Mouse (Mus musculus) cerebellum, adult 11-12 months (tissue): ENCODE measurements around the gene Rapgef4.
"Not testable (repeated sequence)": the region's sequence is repeated elsewhere in the genome, so short reads cannot be mapped to it uniquely, and the experiment has no call there.

Experiments used
- DNase-seq: peaks from one replicate; pipeline ENCODE4 v3.0.0; 2022

Gene Rapgef4

DNA sequence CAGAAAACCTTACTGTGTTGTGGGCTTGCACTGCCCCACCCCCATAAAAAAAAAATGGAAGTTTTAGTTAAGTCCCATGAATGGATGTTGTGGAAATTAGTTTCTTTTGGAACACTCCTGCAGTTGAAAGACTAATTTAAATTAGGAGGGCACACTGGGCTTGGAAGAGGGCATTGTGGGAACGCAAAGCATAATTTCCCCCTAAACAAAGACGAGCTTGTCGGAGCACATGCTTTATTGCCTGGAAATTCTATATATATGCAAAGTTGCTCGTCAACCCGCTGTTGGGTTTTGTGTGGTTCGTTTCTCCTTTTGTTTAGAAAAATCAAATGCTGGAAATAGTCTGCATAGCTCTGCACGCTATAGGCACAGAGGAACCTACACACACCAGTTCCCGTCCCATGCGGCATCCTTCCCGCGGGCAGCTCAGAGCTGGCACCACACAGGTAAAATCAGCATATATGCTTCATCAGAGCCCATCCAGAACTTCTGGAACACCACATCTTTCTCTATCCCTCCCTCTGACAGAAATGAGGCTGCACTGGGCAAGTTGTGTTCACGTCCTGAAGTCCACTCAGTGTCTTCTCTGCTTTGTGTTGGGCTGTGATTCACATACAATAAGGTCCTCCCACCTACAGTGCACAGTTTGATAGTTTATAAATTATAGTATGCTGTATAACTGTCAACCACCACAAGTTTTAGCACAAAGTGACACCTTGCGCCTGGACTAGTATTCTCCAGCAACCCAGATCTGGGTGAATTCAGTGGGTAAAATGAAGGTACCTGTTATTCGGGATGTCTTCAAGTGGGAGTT lies 141.6 kb downstream of the Rapgef4 start:
- DNase-seq = no peak

DNA sequence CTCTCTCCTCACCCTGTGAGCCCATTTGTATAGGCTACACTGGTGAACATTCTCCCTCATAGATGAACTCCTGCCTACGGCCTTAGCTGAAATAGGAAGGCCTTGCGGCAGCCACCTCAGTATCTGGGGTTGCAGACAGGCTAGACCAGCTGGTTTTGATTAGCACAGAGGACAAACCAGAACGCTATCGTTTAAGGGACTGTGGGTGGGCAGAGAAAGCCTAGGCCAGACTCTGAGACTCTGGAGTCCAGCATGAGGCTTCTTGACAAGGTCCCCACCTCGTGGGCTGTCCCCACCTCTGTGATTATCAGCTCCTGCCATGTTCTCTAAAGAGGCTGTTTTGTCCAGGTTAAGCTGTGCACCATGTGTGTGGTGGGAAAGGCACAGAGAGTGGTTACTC lies 142.8 kb downstream of the Rapgef4 start:
- DNase-seq = no peak

DNA sequence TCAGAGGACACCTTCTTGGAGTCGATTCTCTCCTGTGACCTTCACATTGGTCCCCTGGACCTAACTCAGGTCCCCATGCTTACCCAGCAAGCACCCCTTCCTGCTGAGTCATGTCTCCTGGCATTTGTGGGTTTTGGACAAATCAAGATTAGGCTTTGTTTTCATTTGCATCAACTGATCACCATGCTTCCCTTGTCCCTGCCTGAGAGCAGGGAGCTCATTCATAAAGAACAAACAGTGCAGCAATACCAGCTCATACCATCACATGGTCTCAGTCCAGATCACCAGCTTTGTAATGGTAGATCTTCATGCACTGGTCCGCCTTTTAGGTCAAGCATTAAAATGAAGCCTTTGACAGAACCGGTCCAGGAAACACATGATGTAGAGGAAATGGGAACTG lies 144.7 kb downstream of the Rapgef4 start:
- DNase-seq = no peak

DNA sequence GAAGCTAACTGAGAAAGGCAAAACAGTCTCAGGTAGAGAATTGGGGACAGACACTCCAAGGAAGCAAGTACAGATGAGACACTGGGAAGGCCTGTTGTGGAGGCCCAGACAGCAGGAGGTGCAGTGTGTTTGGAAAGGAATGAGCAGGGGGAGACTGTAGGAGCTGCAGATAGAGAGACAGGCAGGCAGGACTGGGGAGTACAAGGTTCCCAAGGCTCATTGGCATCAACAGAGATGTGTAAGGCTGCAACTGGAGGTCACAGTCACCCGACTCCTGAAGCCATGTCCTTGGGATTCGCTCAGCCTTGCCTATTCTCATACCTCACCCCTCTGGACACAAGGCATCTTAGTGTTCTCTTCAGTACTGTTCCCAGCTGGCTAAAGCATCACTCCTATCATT lies 145.4 kb downstream of the Rapgef4 start:
- DNase-seq = no peak

DNA sequence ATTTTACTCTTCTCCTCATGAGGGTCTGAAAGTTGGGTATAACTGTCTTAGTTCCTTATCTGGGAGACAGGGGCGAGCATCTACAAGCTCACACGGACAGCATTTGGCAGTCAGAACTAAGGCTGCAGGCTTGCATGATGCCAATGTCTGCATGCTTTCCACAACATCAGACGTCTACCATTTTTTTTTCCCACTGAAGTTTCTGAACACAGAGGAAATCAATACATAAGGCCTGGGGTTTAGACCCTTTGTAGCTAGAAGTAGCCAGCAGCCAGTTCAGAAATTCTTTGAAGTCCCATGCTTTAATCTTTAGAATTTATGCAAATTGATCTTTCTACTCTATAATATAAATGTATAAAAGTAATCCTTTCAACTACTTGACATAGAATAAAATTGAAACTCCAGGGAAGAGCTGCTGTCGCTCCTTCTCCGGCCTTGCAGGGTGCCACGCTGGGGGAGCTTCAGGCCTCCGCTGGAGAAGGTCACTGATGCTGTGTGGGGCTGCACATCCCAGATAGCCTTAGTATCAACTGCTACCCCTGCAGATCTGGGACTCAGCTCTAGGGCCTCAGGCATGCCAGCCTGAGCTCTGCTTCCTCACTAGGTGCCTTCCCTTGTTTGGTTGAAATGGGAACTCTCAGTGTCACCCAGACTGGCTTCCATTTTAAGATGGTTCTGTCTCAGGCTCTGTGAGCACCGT lies 148.7 kb downstream of the Rapgef4 start:
- DNase-seq = no peak

GRCm38 (mm10) chr2:72132222-72132621 lies 151.2 kb downstream of the Rapgef4 start:
- no peak for DNase-seq

- no peak for DNase-seq
Measured at GRCm38 (mm10) chr2:72136045-72136444, 155.0 kb downstream of the Rapgef4 start.

GRCm38 (mm10) chr2:72136486-72137264 lies 155.6 kb downstream of the Rapgef4 start:
- DNase-seq = no peak

DNA sequence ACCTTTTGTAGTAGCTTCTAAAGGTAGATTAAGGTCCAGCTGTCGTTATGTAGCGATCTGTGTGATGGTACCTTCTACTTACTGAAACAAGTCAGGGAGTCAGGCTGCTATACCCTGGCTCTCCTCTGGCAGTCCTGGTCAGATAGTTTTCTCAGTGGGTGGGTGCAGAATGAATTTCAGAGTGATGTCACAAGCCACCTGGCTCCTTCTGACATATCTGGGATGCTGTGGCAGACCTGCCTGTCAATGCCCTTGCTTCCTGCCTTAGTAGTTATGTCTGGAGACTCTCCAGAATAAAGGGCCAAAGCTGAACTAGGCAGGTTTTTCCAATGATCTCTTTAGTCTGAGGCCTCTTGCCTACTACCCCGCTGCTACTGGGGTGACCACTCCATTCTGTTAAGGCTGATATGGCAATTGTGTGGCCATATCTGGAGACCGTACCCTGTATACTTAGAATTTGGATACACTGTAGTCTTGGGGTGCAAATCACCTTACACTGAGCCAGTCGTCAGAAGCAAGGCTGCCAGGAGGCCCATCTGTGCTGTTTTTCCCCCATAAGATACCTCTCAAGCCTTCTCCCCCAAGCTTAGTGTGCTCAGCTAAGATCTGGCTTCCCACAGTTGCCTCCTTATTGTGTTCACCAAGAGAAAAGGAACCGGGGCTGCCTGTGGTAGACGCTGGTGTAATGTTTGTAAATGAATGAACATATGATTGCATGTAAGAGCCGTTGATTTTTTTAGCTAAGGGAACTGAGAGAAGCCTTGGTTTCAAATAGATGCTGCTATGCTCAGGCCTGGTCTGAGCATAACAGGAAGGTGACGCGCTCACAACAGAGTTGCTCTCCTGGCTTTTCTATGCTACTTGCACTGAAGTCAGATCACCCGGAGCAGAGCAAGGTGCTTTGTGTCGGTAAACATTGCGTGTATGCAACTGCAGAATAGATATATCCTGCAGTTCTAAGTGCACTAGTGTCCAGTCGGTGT lies 159.1 kb downstream of the Rapgef4 start:
- peak; percentile 47 for DNase-seq

- DNase-seq = no peak
Measured at GRCm38 (mm10) chr2:72141091-72141490, 160.1 kb downstream of the Rapgef4 start.

DNA sequence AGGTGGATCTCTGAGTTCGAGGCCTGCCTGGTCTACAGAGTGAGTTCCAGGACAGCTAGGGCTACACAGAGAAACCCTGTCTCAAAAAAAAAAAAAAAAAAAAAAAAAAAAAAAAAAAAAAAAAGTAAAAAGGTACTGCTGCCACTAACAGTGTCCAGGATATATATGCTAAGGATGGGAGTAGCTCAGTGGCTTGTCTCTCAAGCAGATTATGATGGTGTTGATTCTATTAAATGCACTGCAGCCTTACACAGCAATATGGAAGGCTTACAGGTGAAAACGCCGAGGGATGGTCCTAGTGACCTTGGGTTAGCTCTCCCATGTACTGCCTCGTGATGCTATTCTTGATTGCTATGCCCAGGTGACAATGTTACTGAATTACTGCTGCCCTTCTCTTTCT lies 160.7 kb downstream of the Rapgef4 start:
- DNase-seq = not testable (repeated sequence)

DNA sequence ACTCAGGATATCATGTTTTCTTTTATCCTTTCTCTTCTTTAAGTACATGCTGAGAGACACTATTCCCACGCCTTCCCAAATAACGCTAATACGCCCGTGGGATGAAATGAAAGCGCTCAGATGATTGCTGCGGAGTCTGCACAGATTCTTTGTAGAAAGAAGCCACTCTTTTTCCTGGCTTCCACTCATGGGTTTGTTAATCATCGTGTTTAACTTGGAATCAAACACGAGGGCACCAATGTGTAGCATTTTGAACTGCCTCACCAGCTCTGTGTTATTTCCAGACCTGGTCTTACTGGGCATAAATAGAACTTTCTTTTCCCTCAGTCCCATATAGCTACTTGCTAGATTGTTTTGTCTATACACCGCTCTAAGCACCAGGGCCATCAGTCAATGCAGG lies 162.4 kb downstream of the Rapgef4 start:
- no peak for DNase-seq

GRCm38 (mm10) chr2:72144576-72145200 lies 163.6 kb downstream of the Rapgef4 start:
- no peak for DNase-seq

DNA sequence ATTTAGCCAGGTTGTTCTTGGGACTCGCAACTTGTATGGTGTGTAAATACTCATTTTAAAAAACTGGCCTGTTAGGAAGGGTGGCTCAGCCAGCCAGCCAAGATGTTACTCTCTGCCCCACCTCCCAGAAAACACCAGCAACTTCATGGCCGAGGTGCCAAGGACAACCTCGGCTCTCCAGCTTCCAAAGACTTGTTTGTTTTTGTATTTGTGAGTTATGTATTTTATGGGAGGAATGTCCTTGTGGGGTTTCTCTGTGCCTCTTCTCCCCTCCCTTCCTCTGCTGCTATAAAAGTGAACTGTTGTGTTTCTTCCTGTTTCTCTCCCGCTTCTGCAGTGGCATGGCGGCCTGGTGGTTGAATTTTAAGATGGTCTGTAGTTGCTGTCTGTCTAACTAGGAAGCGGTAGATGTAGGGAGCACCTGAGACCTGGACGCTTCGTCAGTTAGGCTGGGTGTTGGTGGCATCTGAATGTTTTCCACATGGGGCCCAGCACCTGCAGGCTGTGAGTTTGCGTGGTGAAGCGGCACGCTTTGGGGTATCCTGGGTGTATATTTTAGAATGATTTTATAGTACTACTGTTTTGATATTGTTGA lies 164.3 kb downstream of the Rapgef4 start:
- DNase-seq = no peak

DNA sequence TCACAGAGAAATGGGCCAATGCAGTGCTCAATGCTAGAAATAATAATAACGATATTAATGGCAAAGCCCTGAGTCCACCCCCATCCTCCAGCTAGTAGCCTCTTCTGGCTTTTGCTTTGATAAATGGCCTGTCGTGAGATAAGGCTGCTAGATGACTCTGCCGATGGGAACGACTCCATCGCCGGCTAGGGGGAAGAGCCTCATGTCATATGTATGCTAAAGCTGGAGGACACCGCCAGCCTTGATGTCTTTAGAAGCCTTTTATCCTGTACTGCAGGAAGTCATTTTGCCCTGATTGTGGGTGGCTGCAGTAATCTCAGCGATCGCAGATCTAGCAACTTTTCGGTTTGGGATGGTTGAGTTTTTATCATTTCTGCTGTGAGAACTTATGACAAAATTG lies 165.0 kb downstream of the Rapgef4 start:
- no peak for DNase-seq

DNA sequence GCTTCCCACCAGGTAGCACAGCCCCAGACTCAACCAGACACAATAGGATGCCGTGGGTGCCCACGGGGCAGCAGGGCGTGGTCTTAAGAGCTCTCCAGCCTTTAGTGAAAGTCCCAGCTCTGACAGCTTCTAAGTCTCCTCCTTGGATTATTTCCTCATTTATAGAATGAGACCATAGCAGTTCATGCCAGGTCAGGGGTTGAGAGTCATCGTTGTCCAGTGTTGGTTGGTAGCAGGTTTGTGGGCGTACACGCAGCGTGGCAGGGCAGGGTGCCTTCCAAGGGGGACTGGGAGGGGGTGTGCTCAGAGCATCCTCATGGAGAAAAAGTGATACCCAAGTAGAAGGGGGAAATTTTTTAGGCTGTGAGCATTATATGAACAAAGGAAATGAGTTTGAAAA lies 166.2 kb downstream of the Rapgef4 start:
- DNase-seq = no peak

GRCm38 (mm10) chr2:72147695-72148094 lies 166.7 kb downstream of the Rapgef4 start:
- DNase-seq = no peak

DNA sequence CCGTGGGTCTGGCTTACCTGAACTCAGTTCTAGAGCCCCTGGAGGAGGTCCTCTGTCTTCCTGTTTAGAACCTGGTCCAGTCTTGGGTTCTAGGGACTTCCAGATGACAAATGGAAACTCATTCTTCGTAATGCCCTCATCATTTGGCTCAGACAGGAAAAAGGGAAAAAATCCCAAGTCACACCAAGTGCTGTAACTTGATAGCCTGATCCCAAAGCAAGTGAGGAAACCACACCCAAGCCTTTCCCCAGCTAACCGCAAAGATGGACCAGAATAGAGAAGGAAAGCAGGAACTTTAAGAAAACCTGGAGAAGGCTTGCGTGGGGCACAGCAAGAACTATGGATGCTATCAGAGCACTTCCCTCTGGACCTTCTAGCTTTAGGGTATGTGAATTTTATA lies 167.6 kb downstream of the Rapgef4 start:
- no peak for DNase-seq

DNA sequence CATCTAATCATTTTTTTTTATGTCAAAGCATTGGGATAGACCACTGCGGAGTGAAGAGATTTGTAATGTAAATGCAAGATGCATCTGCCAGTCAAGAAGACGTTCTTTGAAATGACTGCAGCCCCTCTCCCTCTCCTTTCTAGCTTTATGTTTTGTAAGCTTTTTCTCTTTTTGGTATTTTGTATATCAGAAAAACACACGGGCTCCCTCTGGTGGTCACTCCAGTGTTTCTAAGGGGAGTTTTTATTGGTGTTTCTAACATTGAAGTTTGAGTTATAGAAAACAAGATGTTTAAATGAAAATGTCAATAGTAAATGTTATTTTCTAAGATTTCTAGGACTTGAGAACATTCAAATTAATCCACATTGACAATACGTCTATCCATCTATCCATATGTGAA lies 168.0 kb downstream of the Rapgef4 start:
- no peak for DNase-seq

- DNase-seq = no peak
Measured at GRCm38 (mm10) chr2:72151792-72152554, 170.9 kb downstream of the Rapgef4 start.

GRCm38 (mm10) chr2:72152746-72153145 lies 171.7 kb downstream of the Rapgef4 start:
- DNase-seq = no peak
